In genomic region chr4:56906926-56907325, GRCm38 (mm10) we compare ENCODE assay signal across 18 mouse cellular contexts. TPM values are rescaled to one million over a fixed set of nuclear protein-coding genes. Genes with fewer than 3 reads are reported as not detected.
A peak's percentile ranks its signal among the peaks of the same experiment; 100 is the strongest.
DNase-seq lines count a peak whose midpoint lies in the region; TF ChIP-seq lines count a peak whose summit lies in the region.
"Had no signal": no experiment of that assay in that cellular context is flagged by ENCODE, and none has a peak within 500 bp of the region (broad histone marks: within the 10 kb centered on the region; RNA-seq: fewer than 3 reads in every experiment).

No protein-coding gene starts in this region.

- intact Hi-C loops in gastrocnemius, adult 2 months (cut with DNase I) = no loop called here

- no peak overlapping the region for H3K4me3 ChIP-seq in gastrocnemius, adult 2 months
- H3K4me3 ChIP-seq: embryonic facial prominence, embryonic 12.5 days; forebrain, embryonic 10.5 days; forebrain, embryonic 12.5 days had no signal

- H3K27ac ChIP-seq in gastrocnemius, adult 2 months = no peak overlapping the region
- H3K27ac ChIP-seq: embryonic facial prominence, embryonic 12.5 days; forebrain, embryonic 10.5 days; forebrain, embryonic 12.5 days had no signal

- DNase-seq in ES-CJ7 (ENCODE audit: low read depth, low spot score) = peak; percentile 43
- DNase-seq in fat pad, adult 2 months (ENCODE audit: extremely low read depth, low read depth, low spot score) = peak; percentile 91
- peak; percentile 59 for DNase-seq in yolk sac, embryonic 10.5 days (ENCODE audit: low spot score)
- no peak for DNase-seq in right cerebral cortex, postnatal 4 days
- no peak for DNase-seq in gastrocnemius, adult 2 months
- DNase-seq in urinary bladder, postnatal 25 days (ENCODE audit: low spot score) = no peak
- DNase-seq: adrenal gland, adult 8-10 months; adrenal gland, postnatal 14 days; adrenal gland, postnatal 36 days; cerebellum, adult 11-12 months; cerebellum, adult 8-10 months; cerebellum, adult 9-11 months; cerebellum, postnatal 14 days; cerebellum, postnatal 36 days; embryo, embryonic 11 days had no signal

- TF ChIP-seq CTCF in gastrocnemius, adult 2 months (IDR thresholded peaks at IDR 0.05) = no peak

RNA-seq across cellular contexts. Expression of gene Tmem245, which starts 40.3 kb away (rescaled TPM):
- total RNA-seq in gastrocnemius, adult 2 months (2021) = 10 to 100 TPM; 18.0 to 24.6 TPM

RNA-seq across cellular contexts. Expression of gene Ctnnal1, which starts 41.9 kb away (rescaled TPM):
- total RNA-seq in gastrocnemius, adult 2 months (2021) = 10 to 100 TPM in 1 of 2 experiments, 1 to 10 TPM in 1; 9.0 to 12.6 TPM

Comparison
In these comparisons a context has a peak if more than half of its experiments do, and no peak if none do; other contexts are left out.
1. DNase-seq: peak in ES-CJ7 (single experiment), fat pad, adult 2 months (single experiment) and yolk sac, embryonic 10.5 days (single experiment); none in right cerebral cortex, postnatal 4 days (single experiment), gastrocnemius, adult 2 months (single experiment) and urinary bladder, postnatal 25 days (single experiment).